Mouse (Mus musculus): ENCODE measurements around the gene A430005L14Rik.
"Not testable (repeated sequence)": the region's sequence is repeated elsewhere in the genome, so short reads cannot be mapped to it uniquely, and the experiment has no call there.

Gene A430005L14Rik

GRCm38 (mm10) chr4:153956569-153957405, at the start of gene A430005L14Rik:
Gene A430005L14Rik (plus strand): TSS chr4:153957237.
- peak; percentile 85 for DNase-seq (ENCODE audit: extremely low spot score, low read depth, low spot score)

GRCm38 (mm10) chr4:153907573-153907972, 49.5 kb upstream of the A430005L14Rik start:
- peak; percentile 44 for DNase-seq (ENCODE audit: extremely low spot score, low read depth, low spot score)

DNA sequence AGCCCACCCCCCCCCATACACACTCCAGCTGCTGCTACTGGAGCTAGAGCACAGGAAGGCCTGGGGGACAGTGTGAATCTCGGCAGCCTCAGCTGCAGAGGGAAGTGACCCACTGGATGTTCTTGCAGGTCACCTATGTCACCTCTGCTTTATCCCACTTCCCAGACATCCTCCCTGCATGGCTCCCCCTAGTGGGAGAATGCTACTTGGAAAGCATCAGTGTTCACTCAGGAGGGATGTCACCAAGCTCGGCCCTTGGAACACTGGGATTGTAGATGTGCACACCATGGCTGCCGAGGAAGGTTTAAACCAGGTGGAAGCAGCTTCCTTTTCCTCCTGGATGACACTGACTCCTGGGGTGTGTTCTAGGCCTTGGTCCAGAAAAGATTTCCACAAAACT, 43.4 kb upstream of the A430005L14Rik start:
- DNase-seq (ENCODE audit: extremely low spot score, low read depth, low spot score): no peak

DNA sequence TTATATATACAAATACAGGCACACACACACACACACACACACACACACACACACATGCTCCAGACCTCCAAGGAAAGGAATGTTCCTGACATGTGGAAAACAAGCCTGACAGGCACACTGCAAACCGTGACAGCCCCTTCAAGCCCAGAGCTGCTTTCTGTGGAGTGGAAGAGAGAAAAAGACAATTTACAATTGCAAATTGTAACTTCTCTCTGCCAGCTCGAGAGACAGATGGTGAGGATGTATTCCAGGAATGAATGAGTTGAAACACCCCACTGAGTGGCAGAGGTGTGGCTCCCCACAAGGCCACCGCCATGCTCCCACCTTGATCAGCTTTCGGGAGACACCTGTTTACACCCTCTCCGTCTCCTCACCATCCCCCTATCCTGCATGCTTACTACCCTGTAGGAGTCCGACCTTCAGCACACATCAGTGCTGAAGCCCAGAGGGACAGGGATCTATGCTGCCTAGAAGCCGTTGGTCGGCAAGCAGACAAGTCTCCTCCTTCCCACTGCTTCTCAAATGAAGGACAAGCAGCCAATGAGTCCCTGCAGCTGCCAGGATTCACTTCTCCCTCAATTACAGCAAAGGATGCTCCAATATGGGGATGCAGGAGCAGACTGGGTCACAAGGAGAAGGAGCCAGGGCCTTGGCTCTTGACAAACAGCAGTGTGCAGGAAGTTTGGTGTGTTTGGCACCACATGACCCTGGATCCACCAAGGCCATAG, 39.1 kb upstream of the A430005L14Rik start:
- no peak for DNase-seq (ENCODE audit: extremely low spot score, low read depth, low spot score)

- no peak for DNase-seq (ENCODE audit: extremely low spot score, low read depth, low spot score)
These were observed 36.4 kb upstream of the A430005L14Rik start for GRCm38 (mm10) chr4:153920517-153921233.

DNA sequence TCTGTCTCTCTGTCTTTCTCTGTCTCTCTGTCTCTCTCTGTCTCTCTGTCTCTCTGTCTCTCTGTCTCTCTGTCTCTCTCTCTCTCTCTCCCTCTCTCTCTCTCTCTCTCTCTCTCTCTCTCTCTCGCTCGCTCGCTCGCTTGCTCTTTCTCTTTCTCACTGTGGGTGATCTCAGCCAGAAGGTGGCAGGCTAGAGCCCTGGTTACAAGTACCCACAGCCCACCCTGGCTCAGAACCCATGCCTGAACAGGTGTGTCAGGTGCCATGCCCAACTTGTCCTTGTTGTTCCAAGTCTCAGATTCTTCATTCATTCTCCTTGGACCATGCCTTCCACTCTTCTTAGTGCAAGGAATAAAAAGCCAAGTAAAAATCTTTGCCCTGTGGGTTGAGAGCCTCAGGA, 34.9 kb upstream of the A430005L14Rik start:
- not testable (repeated sequence) for DNase-seq (ENCODE audit: extremely low spot score, low read depth, low spot score)

- no peak for DNase-seq (ENCODE audit: extremely low spot score, low read depth, low spot score)
These were observed 28.2 kb upstream of the A430005L14Rik start for GRCm38 (mm10) chr4:153928772-153929299.

DNA sequence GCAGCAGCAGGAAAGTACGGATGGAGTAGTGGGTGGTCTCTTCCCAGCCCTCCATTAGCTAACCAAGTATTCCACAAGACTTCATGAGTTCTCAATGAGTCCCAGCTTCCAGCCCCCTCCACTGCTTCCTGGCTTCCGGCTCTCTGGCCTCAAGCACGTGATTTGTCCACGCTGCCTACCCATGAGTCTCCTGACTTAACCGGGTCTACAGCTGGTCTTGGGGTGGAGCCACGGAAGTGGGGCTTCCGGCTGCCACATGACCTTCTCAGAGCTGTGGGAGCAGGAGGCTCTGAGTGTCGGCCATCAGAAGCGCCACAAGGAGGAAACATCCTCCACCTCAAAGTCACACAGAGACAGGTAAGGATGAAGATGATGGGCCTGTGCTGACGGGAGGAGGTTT, 27.6 kb upstream of the A430005L14Rik start:
- no peak for DNase-seq (ENCODE audit: extremely low spot score, low read depth, low spot score)

DNA sequence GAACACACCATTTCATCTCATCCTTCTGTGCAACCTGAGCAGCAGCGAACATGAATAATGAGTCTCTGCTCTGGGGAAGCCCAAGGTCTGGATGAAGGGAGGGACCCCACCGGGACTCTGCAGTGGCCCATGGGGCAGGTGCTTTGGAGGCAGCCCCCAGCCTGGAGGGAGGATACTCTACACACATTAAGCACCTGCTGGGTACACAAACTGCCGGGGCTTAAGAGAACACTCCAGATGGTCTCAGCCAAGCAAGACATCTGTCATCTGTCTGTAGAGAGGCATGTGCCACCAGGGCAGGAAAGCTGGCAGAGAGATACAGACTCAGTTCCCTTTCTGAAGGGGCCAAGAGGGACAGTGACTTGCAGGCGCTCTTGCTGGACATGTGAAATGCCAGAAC, 27.1 kb upstream of the A430005L14Rik start:
- DNase-seq (ENCODE audit: extremely low spot score, low read depth, low spot score): no peak

GRCm38 (mm10) chr4:153943243-153943642, 13.8 kb upstream of the A430005L14Rik start:
- no peak for DNase-seq (ENCODE audit: extremely low spot score, low read depth, low spot score)

DNA sequence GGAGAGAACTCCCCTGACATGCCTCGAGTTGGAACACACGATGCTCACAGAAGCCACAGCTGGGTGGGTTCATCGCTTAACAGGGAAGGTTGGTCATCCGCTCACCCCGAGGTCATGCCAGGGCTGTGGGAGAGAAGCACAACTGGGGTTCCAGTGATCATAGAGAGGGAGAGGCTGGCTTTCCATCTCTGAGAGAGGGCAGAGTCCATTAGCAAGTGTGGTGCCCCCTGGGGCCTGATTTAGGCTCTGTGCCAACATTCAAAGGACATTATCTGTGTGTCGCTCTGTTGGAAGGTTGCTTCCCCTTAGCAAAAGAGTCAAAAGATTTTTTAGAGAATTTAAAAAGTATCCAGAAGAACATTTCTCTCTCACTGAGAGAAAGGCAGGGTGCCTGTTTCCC, 12.8 kb upstream of the A430005L14Rik start:
- no peak for DNase-seq (ENCODE audit: extremely low spot score, low read depth, low spot score)

GRCm38 (mm10) chr4:153945741-153946140, 11.3 kb upstream of the A430005L14Rik start:
- DNase-seq (ENCODE audit: extremely low spot score, low read depth, low spot score): no peak

- DNase-seq (ENCODE audit: extremely low spot score, low read depth, low spot score): no peak
These were observed 6.7 kb upstream of the A430005L14Rik start for GRCm38 (mm10) chr4:153950372-153950771.

GRCm38 (mm10) chr4:153951150-153951549, 5.9 kb upstream of the A430005L14Rik start:
- DNase-seq (ENCODE audit: extremely low spot score, low read depth, low spot score): no peak

- DNase-seq (ENCODE audit: extremely low spot score, low read depth, low spot score): no peak
These were observed 5.3 kb upstream of the A430005L14Rik start for GRCm38 (mm10) chr4:153951692-153952091.

DNA sequence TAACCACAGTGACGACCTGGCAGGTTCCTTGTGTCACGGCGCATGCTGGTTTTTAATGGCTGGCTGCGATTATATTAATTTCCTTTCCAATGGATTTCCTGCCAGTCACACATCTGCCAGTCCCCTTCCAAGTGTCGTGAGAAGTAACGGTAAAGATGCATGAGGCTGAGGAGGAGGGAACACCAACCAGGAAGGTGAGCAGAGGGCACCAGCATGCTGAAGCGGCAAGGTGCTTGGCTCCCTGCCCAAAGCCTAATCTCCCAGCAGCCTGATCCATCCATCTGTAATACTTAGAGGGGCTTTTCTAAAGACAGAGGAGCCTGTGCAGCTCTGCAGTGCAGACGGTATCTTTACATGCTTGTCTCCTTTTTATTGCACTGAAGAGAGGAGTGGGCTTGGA, 1.4 kb upstream of the A430005L14Rik start:
- DNase-seq (ENCODE audit: extremely low spot score, low read depth, low spot score): no peak

GRCm38 (mm10) chr4:153957444-153958250, 610 bp downstream of the A430005L14Rik start:
- DNase-seq (ENCODE audit: extremely low spot score, low read depth, low spot score): no peak

GRCm38 (mm10) chr4:153962631-153963030, 5.6 kb downstream of the A430005L14Rik start:
- no peak for DNase-seq (ENCODE audit: extremely low spot score, low read depth, low spot score)

DNA sequence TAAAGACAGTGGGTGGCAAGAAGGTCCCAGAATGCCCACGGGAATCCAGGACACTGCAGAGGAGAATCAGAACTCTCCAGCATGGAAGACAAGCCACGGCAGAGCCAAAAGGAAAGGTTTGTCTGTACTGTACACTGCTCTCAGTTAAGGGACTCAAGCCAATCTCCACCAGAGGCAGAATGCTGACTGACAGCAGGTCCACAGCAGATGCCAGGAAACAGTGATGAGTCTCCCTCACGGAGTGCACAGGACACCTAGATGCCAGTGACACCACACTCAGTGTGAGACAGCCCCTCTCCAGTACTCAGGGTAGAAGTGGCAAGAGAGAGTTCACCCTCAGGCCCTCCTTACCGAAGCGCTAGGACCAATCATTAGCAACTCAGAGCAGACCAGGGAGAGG, 9.6 kb downstream of the A430005L14Rik start:
- DNase-seq (ENCODE audit: extremely low spot score, low read depth, low spot score): no peak

DNA sequence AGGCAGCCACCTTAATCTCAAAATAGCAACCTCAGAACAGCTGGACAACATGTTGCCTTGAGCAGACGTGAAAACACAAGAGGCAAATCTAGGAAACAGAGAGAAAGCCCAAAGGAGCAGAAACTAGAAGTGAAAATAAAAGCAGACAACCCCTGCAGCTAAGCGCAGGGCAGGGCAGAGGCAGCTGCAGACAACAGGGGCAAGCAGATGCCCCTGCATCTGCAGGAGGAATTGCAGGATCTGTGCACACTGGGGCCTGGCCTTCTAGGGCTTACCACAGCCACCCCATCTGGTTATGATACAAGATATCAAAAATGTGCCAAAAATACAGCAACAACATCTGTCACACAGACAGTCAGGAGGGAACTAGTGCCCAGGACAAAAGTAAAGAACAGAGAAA, 10.5 kb downstream of the A430005L14Rik start:
- no peak for DNase-seq (ENCODE audit: extremely low spot score, low read depth, low spot score)
